Mouse (Mus musculus) hindbrain, embryonic 16.5 days (tissue): Measurements from ENCODE around the gene Igf2bp2. TPM values are rescaled to one million over a fixed set of nuclear protein-coding genes. Genes with fewer than 3 reads are reported as not detected.

Experiments
- ATAC-seq: fragments of 200-750 bp; cut with Nextera tagmentation; 2 replicates; pipeline ENCODE4 v1.8.0; 2017; ENCODE audit warnings: moderate TSS enrichment, moderate library complexity
- H3K27ac ChIP-seq: fragments of 300-500 bp; sonication (generic); 2 replicates; pipeline ENCODE4 v1.5.1; 2014; ENCODE audit warnings: low read depth, mild to moderate bottlenecking, control low read depth, low read length, moderate library complexity
- H3K27me3 ChIP-seq: fragments of 300-500 bp; sonication (generic); replicated peaks from 2 replicates; pipeline ENCODE4 v1.6.1; 2014; ENCODE audit warnings: low read length; ENCODE audit not compliant: control insufficient read depth, insufficient read depth
- H3K36me3 ChIP-seq: fragments of 300-500 bp; sonication (generic); 2 replicates; pipeline ENCODE4 v1.6.1; 2014; ENCODE audit warnings: mild to moderate bottlenecking, low read length, moderate library complexity, mixed read lengths; ENCODE audit not compliant: control insufficient read depth, insufficient read depth
- H3K4me1 ChIP-seq: fragments of 300-500 bp; sonication (generic); 2 replicates; pipeline ENCODE4 v1.6.1; 2014; ENCODE audit warnings: low read depth, low read length; ENCODE audit not compliant: control insufficient read depth, insufficient read depth
- H3K4me2 ChIP-seq: fragments of 300-500 bp; sonication (generic); 2 replicates; pipeline ENCODE4 v1.6.1; 2014; ENCODE audit warnings: mild to moderate bottlenecking, low read length, control low read depth, moderate library complexity
- H3K4me3 ChIP-seq: fragments of 300-500 bp; sonication (generic); 2 replicates; pipeline ENCODE4 v1.5.1; 2014; ENCODE audit warnings: mild to moderate bottlenecking, low read length, control low read depth, moderate library complexity
- H3K9ac ChIP-seq: fragments of 300-500 bp; sonication (generic); 2 replicates; pipeline ENCODE4 v1.6.1; 2014; ENCODE audit warnings: low read depth, mild to moderate bottlenecking, control low read depth, low read length, moderate library complexity
- H3K9me3 ChIP-seq: fragments of 300-500 bp; sonication (generic); 2 replicates; pipeline ENCODE4 v1.6.1; 2014; ENCODE audit warnings: mild to moderate bottlenecking, low read length, moderate library complexity; ENCODE audit not compliant: control insufficient read depth
- WGBS: fragments of 180-500 bp; shearing (Covaris S2); extraction: QIAGEN DNeasy Blood & Tissue Kit; methylation state at CpG from one replicate; pipeline ENCODE4 v1.1.7; 2014; 5-methylcytosine and 5-hydroxymethylcytosine counted together
- polyA plus RNA-seq: library from polyadenylated mRNA; unstranded; fragments of >200 nt; fragmentation: Nextera tagmentation; extraction: Ambion mirVana; gene quantifications from 2 replicates; pipeline ENCODE4 v1.2.1, GENCODE M21; 2015

Gene Igf2bp2
- polyA plus RNA-seq, 1 experiment from 2014 or later = 13.0 TPM

DNA sequence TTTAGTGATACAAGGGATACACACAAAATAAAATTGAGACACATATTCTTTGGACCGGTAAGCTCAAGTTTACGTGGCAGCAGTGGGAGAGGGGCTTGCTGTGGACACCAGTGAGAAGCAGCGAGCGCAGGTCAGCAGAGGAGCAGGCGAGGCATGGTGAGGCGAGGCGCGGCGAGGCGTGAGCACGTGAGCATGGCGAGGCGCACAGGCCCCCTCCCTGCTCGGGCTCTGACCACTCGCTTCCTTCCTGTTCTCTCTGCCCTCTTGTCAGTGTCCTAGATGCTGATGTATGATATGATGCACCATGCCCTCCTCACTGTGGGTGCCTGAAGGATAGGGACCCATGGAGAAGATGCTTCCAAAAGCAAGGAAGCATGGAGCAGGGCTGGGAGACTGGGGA lies 43.6 kb downstream of the Igf2bp2 start:
- WGBS = 90% methylated on average over 15 of the region's 15 CpGs
- H3K27ac ChIP-seq = no peak overlapping the region
- no peaks in the 10 kb centered on the region for H3K4me1 ChIP-seq
- no peaks in the 10 kb centered on the region for H3K27me3 ChIP-seq
- no peaks in the 10 kb centered on the region for H3K36me3 ChIP-seq
- no peak for ATAC-seq
- H3K9ac ChIP-seq = no peak overlapping the region
- no peaks in the 10 kb centered on the region for H3K9me3 ChIP-seq
- no peak overlapping the region for H3K4me3 ChIP-seq
- H3K4me2 ChIP-seq = no peak overlapping the region

GRCm38 (mm10) chr16:22118716-22119501 lies 44.2 kb downstream of the Igf2bp2 start:
- no peak overlapping the region for H3K9ac ChIP-seq
- H3K27ac ChIP-seq = no peak overlapping the region
- 83% methylated on average over 14 of the region's 14 CpGs for WGBS
- no peaks in the 10 kb centered on the region for H3K4me1 ChIP-seq
- no peaks in the 10 kb centered on the region for H3K27me3 ChIP-seq
- H3K4me3 ChIP-seq = no peak overlapping the region
- no peak for ATAC-seq
- no peak overlapping the region for H3K4me2 ChIP-seq
- H3K9me3 ChIP-seq = no peaks in the 10 kb centered on the region
- no peaks in the 10 kb centered on the region for H3K36me3 ChIP-seq

- no peaks in the 10 kb centered on the region for H3K27me3 ChIP-seq
- no peak overlapping the region for H3K27ac ChIP-seq
- no peak for ATAC-seq
- H3K4me3 ChIP-seq = no peak overlapping the region
- H3K4me1 ChIP-seq = no peaks in the 10 kb centered on the region
- WGBS = 94% methylated on average over 4 of the region's 4 CpGs
- no peaks in the 10 kb centered on the region for H3K36me3 ChIP-seq
- H3K4me2 ChIP-seq = no peak overlapping the region
- H3K9me3 ChIP-seq = no peaks in the 10 kb centered on the region
- no peak overlapping the region for H3K9ac ChIP-seq
These were observed 44.9 kb downstream of the Igf2bp2 start for GRCm38 (mm10) chr16:22118151-22118550.

DNA sequence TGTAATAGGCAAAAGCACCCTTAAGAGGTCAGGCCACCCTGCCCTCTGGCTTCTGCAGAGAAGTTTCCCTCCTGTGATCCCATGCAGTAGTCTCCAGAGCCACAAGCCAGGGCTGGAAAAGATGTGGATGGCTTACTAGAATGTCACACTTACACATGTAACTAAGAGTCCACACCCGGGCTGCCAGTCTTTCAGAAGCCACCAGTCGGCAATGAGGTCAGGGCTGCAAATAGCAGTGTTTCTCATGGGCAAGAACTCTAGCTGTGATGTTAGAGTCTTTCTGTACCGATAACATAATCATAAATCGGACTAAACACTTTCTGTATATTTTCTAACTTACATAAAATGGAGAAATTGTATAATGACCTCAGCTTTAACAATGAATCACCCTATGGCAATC lies 46.4 kb downstream of the Igf2bp2 start:
- H3K4me2 ChIP-seq = no peak overlapping the region
- H3K9ac ChIP-seq = no peak overlapping the region
- H3K4me3 ChIP-seq = no peak overlapping the region
- H3K27me3 ChIP-seq = no peaks in the 10 kb centered on the region
- no peaks in the 10 kb centered on the region for H3K9me3 ChIP-seq
- H3K4me1 ChIP-seq = no peaks in the 10 kb centered on the region
- H3K36me3 ChIP-seq = no peaks in the 10 kb centered on the region
- no peak overlapping the region for H3K27ac ChIP-seq
- no peak for ATAC-seq
- 94% methylated on average over 4 of the region's 4 CpGs for WGBS

DNA sequence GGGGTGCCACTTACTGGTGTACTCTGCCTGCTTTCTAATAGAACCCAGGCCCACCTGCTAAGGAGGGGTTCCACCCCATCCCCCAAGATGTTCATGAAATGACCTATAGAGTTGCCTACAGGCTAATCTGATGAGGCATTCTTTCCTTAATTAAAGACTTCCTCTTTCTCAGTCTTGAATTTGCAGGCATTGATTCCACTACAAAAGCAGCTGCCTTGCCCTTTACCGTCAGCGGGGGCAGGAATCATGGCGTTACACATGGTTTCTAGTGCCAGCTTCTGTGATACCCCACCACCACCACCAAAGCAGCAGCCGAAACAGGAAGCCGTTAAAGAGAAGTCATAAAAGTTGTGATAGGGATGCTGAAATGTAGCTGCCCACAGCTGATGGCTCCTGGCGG lies 47.0 kb downstream of the Igf2bp2 start:
- 90% methylated on average over 6 of the region's 6 CpGs for WGBS
- Histone ChIP-seq H3K36me3 (no peaks in the 10 kb centered on the region), H3K4me2 (no peak overlapping the region), H3K27ac (no peak overlapping the region), H3K4me3 (no peak overlapping the region), H3K27me3 (no peaks in the 10 kb centered on the region), H3K9me3 (no peaks in the 10 kb centered on the region), H3K4me1 (no peaks in the 10 kb centered on the region), H3K9ac (no peak overlapping the region)
- ATAC-seq = no peak

DNA sequence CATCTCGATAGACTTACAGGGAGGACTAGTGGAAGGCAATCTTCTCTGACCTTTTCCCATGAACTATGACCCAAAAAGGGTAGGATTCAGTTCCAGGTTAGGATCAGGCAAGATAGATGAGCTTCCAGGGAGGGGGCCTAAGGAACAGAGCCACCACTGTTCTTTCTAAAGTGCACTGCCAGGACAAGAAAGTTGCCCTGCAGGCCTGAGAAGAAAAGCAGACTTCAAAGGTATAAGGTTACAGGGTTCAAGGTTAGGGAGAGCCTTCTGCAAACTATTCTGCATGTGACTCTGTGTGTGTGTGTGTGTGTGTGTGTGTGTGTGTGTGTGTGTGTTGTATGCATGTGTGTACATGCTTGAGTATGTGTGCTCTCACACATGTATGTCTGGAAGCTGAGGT lies 53.1 kb downstream of the Igf2bp2 start:
- H3K27me3 ChIP-seq = no peaks in the 10 kb centered on the region
- H3K4me1 ChIP-seq = no peaks in the 10 kb centered on the region
- H3K9me3 ChIP-seq = no peaks in the 10 kb centered on the region
- no peak overlapping the region for H3K27ac ChIP-seq
- ATAC-seq = no peak
- 88% methylated on average over 1 of the region's 1 CpGs for WGBS
- H3K9ac ChIP-seq = no peak overlapping the region
- H3K36me3 ChIP-seq = no peaks in the 10 kb centered on the region
- no peak overlapping the region for H3K4me3 ChIP-seq
- no peak overlapping the region for H3K4me2 ChIP-seq

GRCm38 (mm10) chr16:22109159-22109558 lies 53.9 kb downstream of the Igf2bp2 start:
- H3K36me3 ChIP-seq = no peaks in the 10 kb centered on the region
- H3K9ac ChIP-seq = no peak overlapping the region
- H3K4me1 ChIP-seq = no peaks in the 10 kb centered on the region
- H3K27me3 ChIP-seq = no peaks in the 10 kb centered on the region
- H3K4me3 ChIP-seq = no peak overlapping the region
- H3K27ac ChIP-seq = no peak overlapping the region
- no peak overlapping the region for H3K4me2 ChIP-seq
- no peak for ATAC-seq
- WGBS = 75% methylated on average over 4 of the region's 4 CpGs
- no peaks in the 10 kb centered on the region for H3K9me3 ChIP-seq

DNA sequence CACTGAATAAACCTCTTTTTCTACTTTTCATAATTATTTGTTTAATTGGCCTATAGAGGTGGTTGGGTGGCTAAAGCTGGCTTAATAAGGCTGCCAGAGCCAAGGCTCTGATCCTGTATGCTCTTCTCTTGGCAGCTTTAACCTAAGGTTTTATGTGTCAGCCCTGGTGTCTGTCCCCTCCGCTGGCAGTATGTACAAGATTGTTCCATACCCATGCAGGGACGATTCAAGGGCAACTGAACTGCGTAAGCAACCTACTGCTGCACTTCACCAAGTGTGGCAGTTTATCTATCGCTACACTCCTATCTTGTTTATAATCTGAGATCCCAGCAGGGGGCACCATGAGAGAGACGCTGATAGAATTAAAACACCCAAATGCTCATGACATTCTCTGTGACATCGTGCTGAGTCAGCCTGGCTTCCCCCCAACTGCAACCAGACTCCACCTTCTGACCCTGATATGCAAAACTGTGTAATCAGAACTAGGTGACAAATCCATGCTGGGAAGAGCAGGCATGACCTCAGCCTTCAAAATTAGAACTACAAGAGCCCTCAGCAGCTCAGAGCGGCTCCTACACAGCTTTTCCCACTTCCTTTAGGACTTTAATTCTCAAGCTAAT lies 55.1 kb downstream of the Igf2bp2 start:
- 56% methylated on average over 7 of the region's 7 CpGs for WGBS
- no peak for ATAC-seq
- no peaks in the 10 kb centered on the region for H3K4me1 ChIP-seq

DNA sequence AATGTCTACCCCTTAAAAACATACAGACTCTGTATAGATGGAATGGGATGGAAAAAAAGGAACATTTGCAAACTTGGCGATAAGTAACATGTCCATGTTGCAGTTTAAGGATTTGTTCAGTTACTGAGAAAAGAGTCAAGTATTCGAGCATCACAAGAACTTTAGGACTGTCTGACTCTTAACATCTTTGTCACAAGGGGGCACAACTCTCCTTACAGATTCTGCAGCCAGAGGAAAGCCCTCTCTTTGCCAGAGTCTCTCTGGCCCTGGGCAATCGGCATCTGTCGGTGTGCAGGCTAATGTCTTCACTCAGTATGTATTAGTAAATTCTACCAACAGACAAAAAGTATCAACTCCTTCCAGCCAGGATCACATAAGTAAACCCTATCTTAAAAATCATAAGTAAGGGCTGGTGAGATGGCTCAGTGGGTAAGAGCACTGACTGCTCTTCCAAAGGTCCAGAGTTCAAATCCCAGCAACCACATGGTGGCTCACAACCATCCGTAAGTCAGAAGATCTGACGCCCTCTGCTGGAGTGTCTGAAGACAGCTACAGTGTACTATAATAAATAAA lies 57.0 kb downstream of the Igf2bp2 start:
- no peaks in the 10 kb centered on the region for H3K4me1 ChIP-seq
- no peak overlapping the region for H3K4me3 ChIP-seq
- H3K36me3 ChIP-seq = no peaks in the 10 kb centered on the region
- WGBS = 79% methylated on average over 6 of the region's 6 CpGs
- no peaks in the 10 kb centered on the region for H3K9me3 ChIP-seq
- H3K27ac ChIP-seq = no peak overlapping the region
- H3K9ac ChIP-seq = no peak overlapping the region
- no peak for ATAC-seq
- no peaks in the 10 kb centered on the region for H3K27me3 ChIP-seq
- no peak overlapping the region for H3K4me2 ChIP-seq

More for the DNA sequence above, 55.1 kb downstream of the Igf2bp2 start:
- Histone ChIP-seq H3K9me3 (no peaks in the 10 kb centered on the region), H3K36me3 (no peaks in the 10 kb centered on the region), H3K4me3 (no peak overlapping the region), H3K4me2 (no peak overlapping the region), H3K27ac (no peak overlapping the region), H3K27me3 (no peaks in the 10 kb centered on the region), H3K9ac (no peak overlapping the region)
